In the genomic region with DNA sequence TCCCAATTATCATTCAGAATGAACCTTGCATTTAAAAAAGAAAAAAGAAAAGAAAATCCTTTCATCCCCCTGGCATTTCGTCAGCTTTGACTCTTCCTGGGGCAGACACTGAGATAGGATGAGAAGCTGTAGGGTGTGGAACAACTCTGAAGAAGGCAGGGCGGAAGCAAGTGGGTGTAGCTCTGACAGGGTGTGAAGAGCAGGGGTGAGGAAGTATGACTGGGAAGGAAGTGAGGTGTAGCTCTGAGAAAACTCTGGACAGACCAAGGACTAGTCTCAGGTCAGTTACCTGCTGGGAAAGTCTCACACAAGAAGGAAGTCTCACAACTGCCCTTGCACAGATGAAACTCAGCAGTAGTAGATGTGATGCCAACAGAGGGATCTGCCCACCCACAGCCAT, we compare ENCODE assay signal across 18 mouse cellular contexts.
"Had no signal": no experiment of that assay in that cellular context is flagged by ENCODE, and none has a peak within 500 bp of the region (broad histone marks: within the 10 kb centered on the region; RNA-seq: fewer than 3 reads in every experiment).

No protein-coding gene starts in this region.

- DNase-seq: kidney, adult 9 months; kidney, postnatal 4 days; lung, embryonic 14.5 days; lung, postnatal 10 days; lung, postnatal 4 days; retina, postnatal 1 day; right cerebral cortex, postnatal 4 days; spleen, adult 18-20 months; thymus, adult 18-20 months; thymus, postnatal 14 days had no signal

- H3K9ac ChIP-seq: liver, embryonic 15.5 days; lung, embryonic 14.5 days; midbrain, embryonic 13.5 days; neural tube, embryonic 12.5 days had no signal

- H3K4me2 ChIP-seq: liver, embryonic 11.5 days; liver, embryonic 15.5 days; lung, embryonic 14.5 days; midbrain, embryonic 13.5 days; neural tube, embryonic 12.5 days had no signal

- H3K9me3 ChIP-seq: limb, embryonic 10.5 days; liver, embryonic 15.5 days; midbrain, embryonic 13.5 days; neural tube, embryonic 12.5 days had no signal

- H3K27ac ChIP-seq: kidney, postnatal 0 days; left cerebral cortex, adult 2 months; liver, embryonic 15.5 days; midbrain, embryonic 13.5 days; neural tube, embryonic 12.5 days had no signal

- H3K4me1 ChIP-seq: liver, embryonic 15.5 days; midbrain, embryonic 13.5 days had no signal

- ATAC-seq: midbrain, embryonic 13.5 days had no signal

- H3K36me3 ChIP-seq: limb, embryonic 10.5 days; liver, embryonic 15.5 days; midbrain, embryonic 13.5 days; neural tube, embryonic 12.5 days had no signal

- H3K4me3 ChIP-seq: left cerebral cortex, adult 2 months; limb, embryonic 10.5 days; liver, embryonic 15.5 days; midbrain, embryonic 13.5 days; myocyte; neural tube, embryonic 12.5 days had no signal

- H3K27me3 ChIP-seq: liver, embryonic 15.5 days; neural tube, embryonic 12.5 days had no signal
